11 mouse cellular contexts compared by ENCODE assay signal in genomic region chr10:86416806-86417205, GRCm38 (mm10).
DNase-seq lines count a peak whose midpoint lies in the region.
"Had no signal": no experiment of that assay in that cellular context is flagged by ENCODE, and none has a peak within 500 bp of the region (broad histone marks: within the 10 kb centered on the region; RNA-seq: fewer than 3 reads in every experiment).

No protein-coding gene starts in this region.

- no peaks in the 10 kb centered on the region for H3K9me3 ChIP-seq in heart, embryonic 10.5 days
- H3K9me3 ChIP-seq: intestine, embryonic 15.5 days; limb, embryonic 15.5 days had no signal

- H3K4me1 ChIP-seq in heart, embryonic 10.5 days = peaks cover 20% of the 10 kb centered on the region; the same call in 1 of the 2 replicates
- H3K4me1 ChIP-seq: intestine, embryonic 15.5 days had no signal

- H3K4me3 ChIP-seq in heart, embryonic 10.5 days = no peak overlapping the region
- H3K4me3 ChIP-seq: intestine, embryonic 15.5 days; limb, embryonic 15.5 days had no signal

- no peak overlapping the region for H3K27ac ChIP-seq in heart, embryonic 10.5 days
- H3K27ac ChIP-seq: intestine, embryonic 15.5 days; limb, embryonic 15.5 days had no signal

- H3K36me3 ChIP-seq in heart, embryonic 10.5 days = no peaks in the 10 kb centered on the region
- H3K36me3 ChIP-seq: intestine, embryonic 15.5 days; limb, embryonic 15.5 days had no signal

- H3K27me3 ChIP-seq in heart, embryonic 10.5 days (ENCODE audit: insufficient read depth, poor library complexity, severe bottlenecking) = no peaks in the 10 kb centered on the region
- H3K27me3 ChIP-seq: intestine, embryonic 15.5 days; limb, embryonic 15.5 days had no signal

- WGBS in heart, embryonic 10.5 days = 26% methylated on average over 8 of the region's 8 CpGs

- peak; percentile 12 for DNase-seq in ovary, postnatal 36 days (ENCODE audit: low spot score)
- DNase-seq in ovary, postnatal 10 days (ENCODE audit: low spot score) = no peak
- DNase-seq in heart, embryonic 10.5 days (ENCODE audit: low spot score) = peak; percentile 81
- DNase-seq in heart, postnatal 36 days = peak; percentile 15 to 24
- DNase-seq in frontal cortex, postnatal 25 days (ENCODE audit: low spot score in 2 of 2) = no peak
- no peak for DNase-seq in cerebellum, postnatal 36 days
- DNase-seq in embryo, embryonic 10 days (ENCODE audit: low spot score) = no peak
- DNase-seq: midbrain, embryonic 14.5 days; right cerebral cortex, adult 18-20 months had no signal

- intact Hi-C loops in heart, postnatal 36 days (cut with DNase I) = no loop called here

Comparison
In these comparisons a context has a peak if more than half of its experiments do, and no peak if none do; other contexts are left out.
1. DNase-seq: peak in ovary, postnatal 36 days (single experiment), heart, embryonic 10.5 days (single experiment) and heart, postnatal 36 days (2 of 2); none in ovary, postnatal 10 days (single experiment), frontal cortex, postnatal 25 days (0 of 2), cerebellum, postnatal 36 days (0 of 2) and embryo, embryonic 10 days (single experiment).